In the genomic region with DNA sequence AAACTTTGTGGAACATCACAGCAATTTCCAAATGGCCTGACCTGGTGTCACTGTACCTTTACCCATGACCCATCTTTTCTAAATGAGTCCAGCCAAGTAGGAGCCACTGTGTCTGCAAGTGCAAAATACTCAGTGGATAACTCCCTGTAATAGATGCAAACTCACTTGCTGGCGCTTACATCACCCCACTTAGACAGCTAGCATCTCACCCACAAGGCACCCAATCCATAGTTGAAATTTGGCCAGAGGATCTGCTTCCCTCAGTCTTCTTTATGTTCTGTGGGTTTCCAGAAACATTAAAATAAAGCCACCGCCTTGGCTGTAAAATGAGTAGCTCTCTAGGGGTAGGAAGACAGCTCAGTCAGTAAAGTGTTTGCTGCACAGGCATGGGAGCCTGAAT, we compare ENCODE assay signal across 24 mouse cellular contexts.
"Had no signal": no experiment of that assay in that cellular context is flagged by ENCODE, and none has a peak within 500 bp of the region (broad histone marks: within the 10 kb centered on the region; RNA-seq: fewer than 3 reads in every experiment).

No protein-coding gene starts in this region.

- H3K9me3 ChIP-seq: intestine, embryonic 15.5 days; limb, embryonic 12.5 days; limb, embryonic 15.5 days; liver, embryonic 12.5 days; liver, embryonic 15.5 days; neural tube, embryonic 12.5 days; neural tube, embryonic 15.5 days; stomach, embryonic 15.5 days had no signal

- H3K27me3 ChIP-seq: intestine, embryonic 15.5 days; limb, embryonic 12.5 days; limb, embryonic 15.5 days; liver, embryonic 12.5 days; liver, embryonic 15.5 days; neural tube, embryonic 12.5 days; neural tube, embryonic 15.5 days; stomach, embryonic 15.5 days had no signal

- H3K4me2 ChIP-seq: intestine, embryonic 15.5 days; limb, embryonic 12.5 days; limb, embryonic 15.5 days; liver, embryonic 12.5 days; liver, embryonic 15.5 days; midbrain, embryonic 11.5 days; neural tube, embryonic 12.5 days; neural tube, embryonic 15.5 days; stomach, embryonic 15.5 days had no signal

- H3K4me1 ChIP-seq: intestine, embryonic 15.5 days; limb, embryonic 12.5 days; limb, embryonic 15.5 days; liver, embryonic 12.5 days; liver, embryonic 15.5 days; neural tube, embryonic 12.5 days; neural tube, embryonic 15.5 days; stomach, embryonic 15.5 days had no signal

- DNase-seq: kidney, adult 11 months; kidney, adult 9 months; kidney, postnatal 14 days; kidney, postnatal 4 days; layer of hippocampus, adult 9-11 months; layer of hippocampus, postnatal 36 days; lung, adult 2 months; lung, postnatal 14 days; lung, postnatal 4 days; midbrain, embryonic 14.5 days; right cerebral cortex, postnatal 25 days; spleen, adult 18-20 months; thymus, adult 18-20 months; thymus, postnatal 36 days had no signal

- H3K27ac ChIP-seq: intestine, embryonic 15.5 days; left cerebral cortex, adult 2 months; limb, embryonic 12.5 days; limb, embryonic 15.5 days; liver, embryonic 12.5 days; liver, embryonic 15.5 days; neural tube, embryonic 12.5 days; neural tube, embryonic 15.5 days; stomach, embryonic 15.5 days had no signal

- H3K4me3 ChIP-seq: intestine, embryonic 15.5 days; left cerebral cortex, adult 2 months; limb, embryonic 12.5 days; limb, embryonic 15.5 days; liver, embryonic 12.5 days; liver, embryonic 15.5 days; neural tube, embryonic 12.5 days; neural tube, embryonic 15.5 days; stomach, embryonic 15.5 days had no signal

- H3K36me3 ChIP-seq: intestine, embryonic 15.5 days; limb, embryonic 12.5 days; limb, embryonic 15.5 days; liver, embryonic 12.5 days; liver, embryonic 15.5 days; neural tube, embryonic 12.5 days; neural tube, embryonic 15.5 days; stomach, embryonic 15.5 days had no signal

- ATAC-seq: intestine, embryonic 15.5 days; liver, embryonic 12.5 days had no signal

- H3K9ac ChIP-seq: intestine, embryonic 15.5 days; limb, embryonic 12.5 days; limb, embryonic 15.5 days; liver, embryonic 12.5 days; liver, embryonic 15.5 days; neural tube, embryonic 12.5 days; neural tube, embryonic 15.5 days; stomach, embryonic 15.5 days had no signal
